ENCODE assay signal across 11 mouse cellular contexts in genomic region chr6:125340244-125340643, GRCm38 (mm10). TPM values are rescaled to one million over a fixed set of nuclear protein-coding genes. Genes with fewer than 3 reads are reported as not detected.
DNase-seq lines count a peak whose midpoint lies in the region; ATAC-seq lines count a peak whose summit lies in the region.
"Had no signal": no experiment of that assay in that cellular context is flagged by ENCODE, and none has a peak within 500 bp of the region (broad histone marks: within the 10 kb centered on the region; RNA-seq: fewer than 3 reads in every experiment).

No protein-coding gene starts in this region.

- H3K4me3 ChIP-seq in kidney, embryonic 15.5 days (replicated peaks): no peak overlapping the region
- no peak overlapping the region for H3K4me3 ChIP-seq in embryonic facial prominence, embryonic 15.5 days (replicated peaks)
- no peak overlapping the region for H3K4me3 ChIP-seq in limb, embryonic 10.5 days
- H3K4me3 ChIP-seq in forebrain, embryonic 16.5 days (replicated peaks; ENCODE audit: low read length): no peak overlapping the region
- H3K4me3 ChIP-seq: megakaryocyte, embryonic 14.5 days had no signal

- H3K4me1 ChIP-seq in kidney, embryonic 15.5 days: peaks cover 41% of the 10 kb centered on the region
- peaks cover 26% of the 10 kb centered on the region for H3K4me1 ChIP-seq in embryonic facial prominence, embryonic 15.5 days
- peaks cover 40% of the 10 kb centered on the region for H3K4me1 ChIP-seq in limb, embryonic 10.5 days
- H3K4me1 ChIP-seq in forebrain, embryonic 16.5 days (replicated peaks; ENCODE audit: control insufficient read depth, insufficient read depth, low read length): no peaks in the 10 kb centered on the region

- peak overlapping the region; percentile 82 for H3K27ac ChIP-seq in kidney, embryonic 15.5 days
- peak overlapping the region; percentile 48 for H3K27ac ChIP-seq in embryonic facial prominence, embryonic 15.5 days (replicated peaks)
- H3K27ac ChIP-seq in limb, embryonic 10.5 days: peak overlapping the region; percentile 58
- H3K27ac ChIP-seq in forebrain, embryonic 16.5 days (ENCODE audit: low read length): no peak overlapping the region

- H3K36me3 ChIP-seq in kidney, embryonic 15.5 days: no peaks in the 10 kb centered on the region
- H3K36me3 ChIP-seq in embryonic facial prominence, embryonic 15.5 days: no peaks in the 10 kb centered on the region
- H3K36me3 ChIP-seq in limb, embryonic 10.5 days: no peaks in the 10 kb centered on the region
- H3K36me3 ChIP-seq in forebrain, embryonic 16.5 days (ENCODE audit: control insufficient read depth, insufficient read depth): no peaks in the 10 kb centered on the region
- H3K36me3 ChIP-seq: G1E had no signal

- H3K9me3 ChIP-seq in kidney, embryonic 15.5 days (replicated peaks): no peaks in the 10 kb centered on the region
- no peaks in the 10 kb centered on the region for H3K9me3 ChIP-seq in embryonic facial prominence, embryonic 15.5 days (replicated peaks)
- no peaks in the 10 kb centered on the region for H3K9me3 ChIP-seq in limb, embryonic 10.5 days (replicated peaks)
- no peaks in the 10 kb centered on the region for H3K9me3 ChIP-seq in forebrain, embryonic 16.5 days (ENCODE audit: control insufficient read depth, low read length)
- H3K9me3 ChIP-seq: megakaryocyte, embryonic 14.5 days had no signal

- no peaks in the 10 kb centered on the region for H3K27me3 ChIP-seq in kidney, embryonic 15.5 days
- no peaks in the 10 kb centered on the region for H3K27me3 ChIP-seq in embryonic facial prominence, embryonic 15.5 days
- H3K27me3 ChIP-seq in limb, embryonic 10.5 days (ENCODE audit: low read depth, poor library complexity, severe bottlenecking): no peaks in the 10 kb centered on the region
- no peaks in the 10 kb centered on the region for H3K27me3 ChIP-seq in forebrain, embryonic 16.5 days (replicated peaks; ENCODE audit: control insufficient read depth, insufficient read depth, low read length)

- peak; percentile 57; the same call in 1 of the 2 replicates for ATAC-seq in kidney, embryonic 15.5 days (replicated peaks; ENCODE audit: low FRiP score)
- ATAC-seq in embryonic facial prominence, embryonic 15.5 days (ENCODE audit: insufficient number of reproducible peaks, low FRiP score, low TSS enrichment, low read depth): no peak
- no peak for ATAC-seq in forebrain, embryonic 16.5 days

- WGBS in kidney, embryonic 15.5 days: 60% methylated on average over 5 of the region's 5 CpGs
- 49% methylated on average over 5 of the region's 5 CpGs for WGBS in embryonic facial prominence, embryonic 15.5 days
- 75% methylated on average over 5 of the region's 5 CpGs for WGBS in limb, embryonic 10.5 days
- WGBS in forebrain, embryonic 16.5 days: 71% methylated on average over 5 of the region's 5 CpGs

- no peak overlapping the region for H3K9ac ChIP-seq in kidney, embryonic 15.5 days
- no peak overlapping the region for H3K9ac ChIP-seq in embryonic facial prominence, embryonic 15.5 days
- no peak overlapping the region for H3K9ac ChIP-seq in forebrain, embryonic 16.5 days (replicated peaks; ENCODE audit: low read depth, low read length)

- no peak overlapping the region for H3K4me2 ChIP-seq in kidney, embryonic 15.5 days
- H3K4me2 ChIP-seq in embryonic facial prominence, embryonic 15.5 days (replicated peaks): no peak overlapping the region
- H3K4me2 ChIP-seq in forebrain, embryonic 16.5 days (ENCODE audit: low read length): no peak overlapping the region

- DNase-seq in kidney, postnatal 25 days: no peak
- DNase-seq in limb, embryonic 10.5 days (ENCODE audit: low spot score): no peak
- peak; percentile 53 to 81 for DNase-seq in lung, postnatal 4 days
- DNase-seq in frontal cortex, adult 2 months (ENCODE audit: extremely low spot score in 1 of 2, low spot score in 1 of 2): no peak
- DNase-seq: adrenal gland, adult 8-10 months; cerebellum, adult 9-11 months had no signal

RNA-seq across cellular contexts. Expression of gene Tnfrsf1a, which starts 8.9 kb away (rescaled TPM):
- 73.2 and 83.3 TPM in 2 replicates for polyA plus RNA-seq in kidney, embryonic 15.5 days (2015; fragmentation: Nextera tagmentation; extraction: Ambion mirVana)
- 88.7 and 93.3 TPM in 2 replicates for polyA plus RNA-seq in embryonic facial prominence, embryonic 15.5 days (2015; fragmentation: Nextera tagmentation; extraction: Ambion mirVana)
- 41.8 and 43.6 TPM in 2 replicates for polyA plus RNA-seq in limb, embryonic 10.5 days (2016; fragmentation: Nextera tagmentation; extraction: Ambion mirVana)
- polyA plus RNA-seq in frontal cortex, adult 2 months (2012; rRNA removed): 16.4 and 18.7 TPM in 2 replicates
- polyA plus RNA-seq in forebrain, embryonic 16.5 days (2015; fragmentation: Nextera tagmentation; extraction: Ambion mirVana): 13.2 and 18.2 TPM in 2 replicates

RNA-seq across cellular contexts. Expression of gene Scnn1a, which starts 19.8 kb away (rescaled TPM):
- polyA plus RNA-seq in kidney, embryonic 15.5 days (2015; fragmentation: Nextera tagmentation; extraction: Ambion mirVana): 4.4 and 4.8 TPM in 2 replicates
- polyA plus RNA-seq in embryonic facial prominence, embryonic 15.5 days (2015; fragmentation: Nextera tagmentation; extraction: Ambion mirVana): 7.2 and 8.8 TPM in 2 replicates
- 1.0 and 1.6 TPM in 2 replicates for polyA plus RNA-seq in limb, embryonic 10.5 days (2016; fragmentation: Nextera tagmentation; extraction: Ambion mirVana)
- polyA plus RNA-seq in frontal cortex, adult 2 months (2012; rRNA removed): 1.6 and 1.7 TPM in 2 replicates
- polyA plus RNA-seq in forebrain, embryonic 16.5 days (2015; fragmentation: Nextera tagmentation; extraction: Ambion mirVana): 0.34 and 0.39 TPM in 2 replicates
- polyA plus RNA-seq: G1E had no signal

RNA-seq across cellular contexts. Expression of gene Ltbr, which starts 26.6 kb away (rescaled TPM):
- polyA plus RNA-seq in kidney, embryonic 15.5 days (2015; fragmentation: Nextera tagmentation; extraction: Ambion mirVana): 58.7 and 62.6 TPM in 2 replicates
- 47.3 and 47.7 TPM in 2 replicates for polyA plus RNA-seq in embryonic facial prominence, embryonic 15.5 days (2015; fragmentation: Nextera tagmentation; extraction: Ambion mirVana)
- 34.3 and 41.5 TPM in 2 replicates for polyA plus RNA-seq in limb, embryonic 10.5 days (2016; fragmentation: Nextera tagmentation; extraction: Ambion mirVana)
- 13.2 and 14.2 TPM in 2 replicates for polyA plus RNA-seq in frontal cortex, adult 2 months (2012; rRNA removed)
- polyA plus RNA-seq in forebrain, embryonic 16.5 days (2015; fragmentation: Nextera tagmentation; extraction: Ambion mirVana): 10.4 and 11.6 TPM in 2 replicates
- polyA plus RNA-seq: G1E had no signal

RNA-seq across cellular contexts. Expression of gene Plekhg6, which starts 40.3 kb away (rescaled TPM):
- 4.7 and 4.9 TPM in 2 replicates for polyA plus RNA-seq in kidney, embryonic 15.5 days (2015; fragmentation: Nextera tagmentation; extraction: Ambion mirVana)
- polyA plus RNA-seq in embryonic facial prominence, embryonic 15.5 days (2015; fragmentation: Nextera tagmentation; extraction: Ambion mirVana): 3.5 and 3.8 TPM in 2 replicates
- polyA plus RNA-seq in limb, embryonic 10.5 days (2016; fragmentation: Nextera tagmentation; extraction: Ambion mirVana): 0.26 and 0.33 TPM in 2 replicates
- polyA plus RNA-seq in frontal cortex, adult 2 months (2012; rRNA removed): 0.04 and 0.13 TPM in 2 replicates
- polyA plus RNA-seq in forebrain, embryonic 16.5 days (2015; fragmentation: Nextera tagmentation; extraction: Ambion mirVana): 0.07 TPM in 1 of 2 replicates, not detected in the other
- polyA plus RNA-seq: G1E had no signal

RNA-seq across cellular contexts. Expression of gene Tuba3a, which starts 54.4 kb away (rescaled TPM):
- polyA plus RNA-seq in kidney, embryonic 15.5 days (2015; fragmentation: Nextera tagmentation; extraction: Ambion mirVana): 0.19 and 0.24 TPM in 2 replicates
- 0.24 TPM in 1 of 2 replicates, not detected in the other for polyA plus RNA-seq in embryonic facial prominence, embryonic 15.5 days (2015; fragmentation: Nextera tagmentation; extraction: Ambion mirVana)
- 0.10 and 0.21 TPM in 2 replicates for polyA plus RNA-seq in limb, embryonic 10.5 days (2016; fragmentation: Nextera tagmentation; extraction: Ambion mirVana)
- polyA plus RNA-seq in frontal cortex, adult 2 months (2012; rRNA removed): not detected in 2 replicates
- not detected in 2 replicates for polyA plus RNA-seq in forebrain, embryonic 16.5 days (2015; fragmentation: Nextera tagmentation; extraction: Ambion mirVana)
- polyA plus RNA-seq: G1E had no signal

Comparison
In these comparisons a context has a peak if more than half of its experiments do, and no peak if none do; other contexts are left out.
1. DNase-seq: peak in lung, postnatal 4 days (2 of 2); none in kidney, postnatal 25 days (0 of 2), limb, embryonic 10.5 days (single experiment) and frontal cortex, adult 2 months (0 of 2).